Mouse (Mus musculus): ENCODE measurements around the gene Ccdc106.

DNA sequence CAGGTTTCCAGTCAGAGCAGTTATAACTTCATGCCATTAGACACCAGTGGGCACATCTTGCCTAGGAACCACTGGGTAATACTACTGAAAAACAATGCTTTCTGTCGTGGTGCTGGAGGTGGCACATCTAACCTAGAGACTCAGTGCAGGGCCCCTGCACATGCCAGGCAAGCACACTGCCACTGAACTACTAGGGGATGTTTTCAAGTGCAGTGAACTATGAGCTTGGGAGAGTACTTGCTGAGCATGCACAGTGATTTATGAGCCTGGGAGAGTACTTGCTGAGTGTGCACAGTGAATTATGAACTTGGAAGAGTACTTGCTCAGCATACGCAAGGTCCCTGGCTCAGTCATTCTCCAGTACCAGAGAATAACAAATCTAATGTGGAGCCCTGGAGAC is 82.2 kb downstream of the Ccdc106 start:
- no peak for TF ChIP-seq CTCF (IDR thresholded peaks at IDR 0.05; ENCODE audit: low read depth)
- TF ChIP-seq EP300 (IDR thresholded peaks at IDR 0.05; ENCODE audit: low read depth), result no peak

Measured in heart, postnatal 0 days (tissue).